Mouse (Mus musculus) ES-E14 (cell line): ENCODE measurements at regions not wholly inside any gene's neighbourhood (a gene's known extent, or its start where the extent isn't known, plus 50 kb on each side); places are given as distances from the start of the nearest gene placed in this dataset.
"Not testable (repeated sequence)": the region's sequence is repeated elsewhere in the genome, so short reads cannot be mapped to it uniquely, and the experiment has no call there.

ENCODE experiments used
- DNase-seq: peaks from one replicate; pipeline ENCODE4 v3.0.0-alpha.2; 2013; ENCODE audit warnings: low read depth, low spot score
- H3K27ac ChIP-seq: 2 replicates; pipeline ENCODE4 v1.5.1; 2012; ENCODE audit warnings: low read depth, mild to moderate bottlenecking, low read length, moderate library complexity, mixed read lengths; ENCODE audit not compliant: poor library complexity, insufficient read depth, severe bottlenecking
- H3K36me3 ChIP-seq: 2 replicates; pipeline ENCODE4 v1.6.1; 2012; ENCODE audit warnings: mild to moderate bottlenecking, low read length, moderate library complexity, mixed read lengths; ENCODE audit not compliant: control insufficient read depth, poor library complexity, insufficient read depth, severe bottlenecking
- H3K4me1 ChIP-seq, 2 experiments: fragments of 150-350 bp in 1 of 2; sonication (generic) in 1 of 2; 2 replicates each; pipeline ENCODE4 v1.6.1; 2012; ENCODE audit warnings: low read length in 2 of 2, mild to moderate bottlenecking in 1 of 2, mixed read lengths in 1 of 2; ENCODE audit not compliant: control insufficient read depth in 2 of 2, insufficient read depth in 2 of 2, poor library complexity in 1 of 2
- H3K4me3 ChIP-seq, 2 experiments: fragments of 150-350 bp in 1 of 2; sonication (generic) in 1 of 2; 2 replicates each; pipeline ENCODE4 v1.5.1; 2012; ENCODE audit warnings: low read length in 2 of 2, low read depth in 1 of 2, mild to moderate bottlenecking in 1 of 2, mixed read lengths in 1 of 2; ENCODE audit not compliant: insufficient read depth in 1 of 2, poor library complexity in 1 of 2, severe bottlenecking in 1 of 2
- H3K9ac ChIP-seq: 2 replicates; pipeline ENCODE4 v1.6.1; 2012; ENCODE audit warnings: low read depth, mild to moderate bottlenecking, low read length, mixed read lengths; ENCODE audit not compliant: poor library complexity, insufficient read depth, severe bottlenecking
- H3K9me3 ChIP-seq: fragments of 150-350 bp; sonication (generic); 2 replicates; pipeline ENCODE4 v1.6.1; 2012; ENCODE audit warnings: low read depth, mild to moderate bottlenecking, low read length; ENCODE audit not compliant: control insufficient read depth, insufficient read depth
- CHD2 ChIP-seq: IDR thresholded peaks from 2 replicates; pipeline ENCODE4 v1.6.1; 2014; ENCODE audit warnings: mild to moderate bottlenecking, low read depth, low read length, inconsistent platforms
- HCFC1 ChIP-seq: IDR thresholded peaks from 2 replicates; pipeline ENCODE4 v1.6.1; 2012; ENCODE audit warnings: low read length, inconsistent platforms, borderline replicate concordance; ENCODE audit not compliant: insufficient read depth
- MAFK ChIP-seq: IDR thresholded peaks from 2 replicates; pipeline ENCODE4 v1.6.1; 2014; ENCODE audit warnings: mild to moderate bottlenecking, low read depth, low read length, inconsistent platforms; ENCODE audit not compliant: insufficient read depth
- ZC3H11A ChIP-seq: IDR thresholded peaks from 2 replicates; pipeline ENCODE4 v1.6.1; 2012; ENCODE audit warnings: low read depth, mild to moderate bottlenecking, inconsistent platforms, low read length, borderline replicate concordance
- ZNF384 ChIP-seq: IDR thresholded peaks from 2 replicates; pipeline ENCODE4 v1.6.1; 2012; ENCODE audit warnings: low read depth, low read length, inconsistent platforms
- in situ Hi-C, 2 experiments: fragments of 600-800 bp; cut with MboI; formaldehyde crosslinking; loops; one replicate each; pipeline ENCODE4 v1.15.1; 2025; ENCODE audit warnings: low sequenced_read_pairs in 2 of 2, inconsistent platforms in 1 of 2; ENCODE audit not compliant: unreplicated experiment in 2 of 2

DNA sequence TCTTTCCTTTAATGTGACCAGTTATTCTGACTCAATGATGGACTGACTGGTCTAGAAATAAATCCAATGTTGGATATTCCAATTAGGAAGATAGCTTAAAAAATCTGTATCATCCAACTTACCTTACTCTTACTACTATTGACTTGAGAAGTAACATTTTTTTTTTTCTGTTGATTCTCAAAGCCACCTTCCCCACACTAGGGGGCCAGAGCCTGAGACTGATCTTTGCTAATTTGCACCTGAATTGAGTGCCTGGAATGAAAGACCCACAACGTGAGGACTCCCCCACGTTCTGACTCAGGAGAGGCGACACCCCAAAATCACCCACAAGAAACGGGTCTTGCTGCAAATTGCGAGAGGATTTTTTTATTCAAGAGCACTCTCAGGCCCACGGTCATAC lies 86.3 kb downstream of the Mup20 start:
- H3K4me3 ChIP-seq, in situ Hi-C loops, H3K9me3 ChIP-seq, H3K4me1 ChIP-seq, H3K9ac ChIP-seq, H3K36me3 ChIP-seq: not testable (repeated sequence)
- DNase-seq: peak; percentile 51
- peak; percentile 67; the same call in 1 of the 2 replicates for TF ChIP-seq ZNF384
- H3K27ac ChIP-seq: peak overlapping the region; percentile 88

DNA sequence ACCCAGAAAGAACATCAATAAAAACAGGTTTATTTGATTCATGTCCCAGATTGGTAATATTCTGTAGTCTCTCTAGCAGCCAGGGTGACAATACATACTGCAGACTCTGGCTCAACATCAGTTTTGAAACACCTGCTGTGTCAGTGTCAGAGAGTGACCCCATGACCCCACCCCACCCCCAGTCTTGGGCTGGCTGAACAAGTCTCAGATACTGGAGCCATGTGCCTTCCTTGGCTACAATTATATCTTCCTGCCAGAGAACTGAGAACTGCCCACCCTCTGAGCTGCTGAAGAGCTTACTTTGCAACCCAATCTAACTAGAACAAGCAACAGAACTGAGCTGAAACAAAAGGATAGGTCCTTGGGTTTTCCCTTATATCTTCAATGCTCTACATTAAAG lies 91.6 kb downstream of the Mup20 start:
- TF ChIP-seq ZC3H11A (no peak), MAFK (no peak), HCFC1 (no peak), CHD2 (no peak), ZNF384 (no peak)
- H3K4me1 ChIP-seq: peaks cover 0 to 2% of the 10 kb centered on the region in 2 experiments; a peak in 1 of 4 replicates
- no peaks in the 10 kb centered on the region for H3K36me3 ChIP-seq
- H3K9me3 ChIP-seq: no peaks in the 10 kb centered on the region
- in situ Hi-C loops: no loop called here
- no peak overlapping the region for H3K9ac ChIP-seq
- no peak overlapping the region for H3K4me3 ChIP-seq
- no peak overlapping the region for H3K27ac ChIP-seq
- no peak for DNase-seq
